Mouse (Mus musculus) midbrain, embryonic 13.5 days (tissue): ENCODE measurements around the gene H2al2a. TPM values are rescaled to one million over a fixed set of nuclear protein-coding genes. Genes with fewer than 3 reads are reported as not detected.

Experiments
- ATAC-seq: fragments of 200-750 bp; cut with Nextera tagmentation; 2 replicates; pipeline ENCODE4 v1.8.0; 2017; ENCODE audit warnings: mild to moderate bottlenecking, moderate TSS enrichment, moderate library complexity
- H3K27ac ChIP-seq: fragments of 300-500 bp; sonication (generic); 2 replicates; pipeline ENCODE4 v1.5.1; 2015; ENCODE audit warnings: inconsistent platforms, mild to moderate bottlenecking, moderate library complexity
- H3K27me3 ChIP-seq: fragments of 300-500 bp; sonication (generic); 2 replicates; pipeline ENCODE4 v1.6.1; 2015; ENCODE audit warnings: mild to moderate bottlenecking, inconsistent platforms
- H3K36me3 ChIP-seq: fragments of 300-500 bp; sonication (generic); 2 replicates; pipeline ENCODE4 v1.6.1; 2015; ENCODE audit warnings: mild to moderate bottlenecking, inconsistent platforms
- H3K4me1 ChIP-seq: fragments of 300-500 bp; sonication (generic); replicated peaks from 2 replicates; pipeline ENCODE4 v1.6.1; 2015; ENCODE audit warnings: inconsistent platforms
- H3K4me2 ChIP-seq: fragments of 300-500 bp; sonication (generic); replicated peaks from 2 replicates; pipeline ENCODE4 v1.6.1; 2015; ENCODE audit warnings: moderate library complexity, mild to moderate bottlenecking, inconsistent platforms
- H3K4me3 ChIP-seq: fragments of 300-500 bp; sonication (generic); replicated peaks from 2 replicates; pipeline ENCODE4 v1.5.1; 2015; ENCODE audit warnings: mild to moderate bottlenecking, inconsistent platforms
- H3K9ac ChIP-seq: fragments of 300-500 bp; sonication (generic); replicated peaks from 2 replicates; pipeline ENCODE4 v1.6.1; 2015; ENCODE audit warnings: mild to moderate bottlenecking, inconsistent platforms
- H3K9me3 ChIP-seq: fragments of 300-500 bp; sonication (generic); 2 replicates; pipeline ENCODE4 v1.6.1; 2016; ENCODE audit warnings: mild to moderate bottlenecking, inconsistent platforms
- WGBS: fragments of 180-500 bp; shearing (Covaris S2); methylation state at CpG from one replicate; pipeline ENCODE4 v1.1.7; 2015; 5-methylcytosine and 5-hydroxymethylcytosine counted together
- polyA plus RNA-seq: library from polyadenylated mRNA; unstranded; fragments of >200 nt; fragmentation: Nextera tagmentation; extraction: Ambion mirVana; gene quantifications from 2 replicates; pipeline ENCODE4 v1.2.1, GENCODE M21; 2015

H2al2a gene
- not detected in 2 replicates for polyA plus RNA-seq

DNA sequence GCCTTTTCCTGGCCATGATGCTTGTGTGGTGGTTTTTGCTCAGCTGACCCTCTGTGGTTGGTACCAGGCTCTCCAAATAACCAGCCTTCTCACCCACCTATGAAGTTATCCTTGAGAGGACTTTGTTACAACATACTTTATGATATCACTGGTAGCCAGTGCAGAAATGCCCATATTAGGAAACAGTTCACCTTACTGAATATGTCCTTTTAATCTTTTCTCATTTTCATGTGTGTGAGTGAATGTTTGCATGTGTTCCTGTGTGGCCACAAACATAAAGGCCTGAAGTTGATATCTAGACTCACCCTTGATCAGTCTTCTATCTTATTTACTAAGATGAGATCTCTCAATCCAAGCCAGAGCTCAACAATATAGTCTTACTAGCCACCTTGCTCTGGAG, at the start of gene H2al2a:
TSS of gene H2al2a (minus strand) at position 101 of the 400 bp plus-strand sequence.
- Histone ChIP-seq H3K9ac (no peak within 1 kb of the TSS), H3K4me3 (no peak within 1 kb of the TSS), H3K4me1 (no peaks in the 10 kb centered on the region), H3K4me2 (no peak within 1 kb of the TSS), H3K27me3 (no peaks in the 10 kb centered on the region), H3K27ac (no peak within 1 kb of the TSS), H3K9me3 (no peaks in the 10 kb centered on the region), H3K36me3 (no peaks in the 10 kb centered on the region)
- ATAC-seq, result no peak

DNA sequence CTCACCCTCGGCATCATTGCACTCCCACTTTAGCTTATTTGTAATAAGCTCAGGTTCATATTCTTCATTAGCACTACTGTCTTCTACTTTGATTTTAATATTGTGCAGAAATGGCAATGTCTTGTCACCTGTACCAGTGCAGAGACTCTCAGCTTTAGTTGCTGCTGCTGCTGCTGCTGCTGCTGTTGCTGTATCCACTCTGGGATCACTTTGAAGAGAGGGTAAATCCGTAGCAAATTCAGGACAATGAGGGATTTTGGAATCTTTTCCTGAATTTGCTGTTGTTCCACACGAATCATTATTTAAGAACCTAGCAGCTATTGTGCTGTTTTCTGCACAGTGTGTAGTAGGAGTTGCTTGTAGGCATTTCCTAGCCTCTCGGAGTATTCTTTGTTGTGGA, 49.4 kb upstream of the H2al2a start:
- H3K4me1 ChIP-seq, result peaks cover 53% of the 10 kb centered on the region
- no peaks in the 10 kb centered on the region for H3K36me3 ChIP-seq
- H3K4me3 ChIP-seq, result peak overlapping the region; percentile 91

DNA sequence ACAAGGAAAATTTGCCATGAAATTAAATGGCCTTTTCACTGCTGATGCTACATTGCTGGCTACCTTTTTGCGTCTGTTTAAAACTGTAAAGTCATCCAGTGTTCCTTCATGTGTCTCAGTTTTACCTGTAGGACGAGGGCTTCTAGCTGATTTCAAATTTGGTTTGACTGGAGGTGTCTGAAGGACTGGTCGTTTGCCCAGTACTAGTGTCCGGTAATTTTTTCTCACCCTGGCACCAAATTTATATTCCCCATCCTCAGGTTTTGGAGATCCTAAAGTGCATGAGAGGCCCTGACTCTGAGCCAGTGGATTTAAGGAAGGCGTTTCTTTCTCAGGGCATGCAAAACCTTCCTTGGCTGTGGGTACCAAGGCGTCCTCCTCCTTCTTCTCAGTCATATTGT, 49.0 kb upstream of the H2al2a start:
- Histone ChIP-seq H3K4me2 (peak overlapping the region; percentile 84), H3K9me3 (no peaks in the 10 kb centered on the region), H3K4me1 (peaks cover 54% of the 10 kb centered on the region), H3K4me3 (peak overlapping the region; percentile 91), H3K36me3 (no peaks in the 10 kb centered on the region), H3K27ac (peak overlapping the region; percentile 100), H3K9ac (peak overlapping the region; percentile 100), H3K27me3 (no peaks in the 10 kb centered on the region)
- WGBS, result 2% methylated on average over 6 of the region's 6 CpGs
- ATAC-seq, result no peak

More for the DNA sequence above, 49.4 kb upstream of the H2al2a start:
- Histone ChIP-seq H3K27ac (peak overlapping the region; percentile 100), H3K9ac (peak overlapping the region; percentile 100), H3K9me3 (no peaks in the 10 kb centered on the region), H3K4me2 (peak overlapping the region; percentile 84), H3K27me3 (no peaks in the 10 kb centered on the region)
- under 1% methylated on average over 4 of the region's 4 CpGs for WGBS
- ATAC-seq, result no peak

DNA sequence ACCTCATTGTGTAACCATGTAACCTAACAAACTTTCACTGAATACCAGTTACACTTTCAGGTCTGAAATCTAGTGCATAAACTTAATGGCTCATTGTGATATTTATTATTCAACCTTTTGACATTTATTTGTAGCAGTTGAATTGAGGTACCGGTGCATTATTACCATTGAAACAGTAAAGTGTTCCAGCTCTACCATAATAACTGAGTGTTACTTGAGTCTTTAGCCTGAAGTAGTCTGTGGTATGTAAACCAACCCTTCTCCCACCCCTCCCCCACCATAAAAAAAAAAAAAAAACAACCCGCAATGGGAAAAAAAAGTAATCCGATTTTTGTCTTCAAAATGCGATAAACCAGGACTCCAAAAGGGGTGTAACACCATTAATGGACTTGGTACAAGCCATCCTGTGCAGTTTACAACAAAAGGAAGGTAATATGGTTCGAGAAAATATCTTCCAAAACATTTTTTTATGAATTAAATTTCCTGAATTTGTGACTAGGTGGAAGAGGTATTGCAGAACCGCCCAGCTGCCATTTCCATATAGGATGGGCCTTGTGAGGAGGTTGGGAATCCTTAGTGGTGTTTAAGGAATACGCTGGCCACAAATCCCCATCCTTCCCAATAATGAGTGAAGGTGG, 48.5 kb upstream of the H2al2a start:
- H3K27ac ChIP-seq, result peak overlapping the region; percentile 100
- no peaks in the 10 kb centered on the region for H3K27me3 ChIP-seq
- no peak for ATAC-seq
- peak overlapping the region; percentile 84 for H3K4me2 ChIP-seq
- no peaks in the 10 kb centered on the region for H3K9me3 ChIP-seq
- WGBS, result 2% methylated on average over 7 of the region's 7 CpGs
- peak overlapping the region; percentile 91 for H3K4me3 ChIP-seq
- H3K4me1 ChIP-seq, result peaks cover 54% of the 10 kb centered on the region
- no peaks in the 10 kb centered on the region for H3K36me3 ChIP-seq
- H3K9ac ChIP-seq, result peak overlapping the region; percentile 100

DNA sequence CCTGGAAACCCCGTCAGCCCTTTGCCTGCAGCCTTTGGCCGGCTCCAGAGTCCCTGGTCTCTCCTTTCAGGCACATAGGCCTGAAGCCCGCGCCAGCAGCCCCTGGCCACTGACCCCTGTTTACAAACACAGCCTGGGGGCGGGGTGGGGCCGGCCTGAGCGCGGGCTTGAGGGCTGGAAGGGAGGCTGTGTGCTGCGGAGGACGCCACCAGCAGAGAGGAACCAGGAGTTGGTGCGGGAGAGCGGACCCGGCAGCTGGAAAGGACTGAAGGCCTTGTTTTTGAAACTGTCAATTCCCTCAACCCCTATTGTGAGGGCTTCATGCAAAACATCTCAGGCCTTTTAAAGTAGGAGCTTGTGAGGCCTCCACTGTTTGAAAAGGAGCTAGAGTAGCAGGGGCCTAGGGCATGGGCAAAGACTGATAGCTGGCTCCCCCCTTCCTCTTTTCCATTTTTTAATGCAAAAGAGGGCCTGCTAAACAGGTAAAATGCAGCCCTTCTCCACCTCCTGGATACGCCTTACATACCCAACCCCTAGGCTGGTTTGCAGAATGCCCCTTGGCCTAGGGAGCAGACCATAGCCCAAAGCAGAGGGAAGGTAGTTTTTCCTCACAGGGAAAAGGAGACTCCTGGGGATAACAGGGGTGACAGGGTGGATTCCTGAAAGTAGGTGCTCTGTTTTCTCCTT, 44.6 kb upstream of the H2al2a start:
- H3K9me3 ChIP-seq, result no peaks in the 10 kb centered on the region
- peaks cover 71% of the 10 kb centered on the region for H3K4me1 ChIP-seq
- H3K27me3 ChIP-seq, result no peaks in the 10 kb centered on the region
- WGBS, result under 1% methylated on average over 14 of the region's 14 CpGs
- peak overlapping the region; percentile 83 for H3K4me2 ChIP-seq
- peak overlapping the region; percentile 92 for H3K9ac ChIP-seq
- peak overlapping the region; percentile 98 for H3K27ac ChIP-seq
- ATAC-seq, result peak; percentile 86
- H3K4me3 ChIP-seq, result peak overlapping the region; percentile 91
- no peaks in the 10 kb centered on the region for H3K36me3 ChIP-seq

DNA sequence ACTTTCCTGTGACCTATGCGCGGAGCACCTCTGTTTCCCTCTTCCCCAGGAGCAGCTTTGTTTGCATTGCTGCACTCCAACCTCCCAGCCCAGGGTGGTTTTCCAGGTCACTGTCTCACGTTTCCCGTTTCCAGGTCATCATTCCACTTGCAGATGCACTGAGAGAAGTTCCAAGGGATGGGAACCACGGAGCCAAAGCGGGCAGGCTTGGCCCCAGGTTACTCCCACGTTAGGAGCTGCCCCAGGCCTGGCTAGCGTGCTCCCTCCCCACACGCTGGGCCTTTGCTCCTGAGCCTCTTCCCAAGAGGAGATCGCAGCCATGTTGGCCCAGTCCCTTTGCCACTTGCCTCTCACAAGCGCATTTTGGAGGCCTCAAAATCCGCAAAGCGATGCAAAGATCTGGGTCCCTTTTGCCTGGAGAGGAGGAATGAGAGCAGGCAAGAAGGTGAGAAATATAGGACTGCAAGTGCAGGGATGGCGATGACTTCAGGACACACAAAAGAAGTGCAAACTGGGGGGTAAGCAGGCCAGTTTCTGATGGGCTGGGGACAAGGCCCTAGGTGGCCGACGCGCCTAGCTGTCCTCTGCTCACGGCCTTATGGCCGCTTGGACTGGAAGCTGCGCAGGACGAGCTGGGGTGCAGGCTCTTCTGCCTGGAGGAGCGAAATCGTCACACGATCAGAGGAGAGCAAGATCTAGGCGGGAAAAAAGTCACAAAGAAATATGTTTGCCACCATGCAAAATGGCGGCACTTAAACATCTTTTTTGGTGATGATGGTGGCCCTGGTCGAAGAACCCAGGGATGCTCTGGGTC, 43.8 kb upstream of the H2al2a start:
- Histone ChIP-seq H3K9me3 (no peaks in the 10 kb centered on the region), H3K27me3 (no peaks in the 10 kb centered on the region), H3K36me3 (no peaks in the 10 kb centered on the region), H3K4me3 (peak overlapping the region; percentile 91), H3K4me2 (peak overlapping the region; percentile 83), H3K4me1 (peaks cover 73% of the 10 kb centered on the region), H3K27ac (peak overlapping the region; percentile 98), H3K9ac (peak overlapping the region; percentile 92)
- 2% methylated on average over 27 of the region's 27 CpGs for WGBS
- ATAC-seq, result peak; percentile 29; the same call in 1 of the 2 replicates

DNA sequence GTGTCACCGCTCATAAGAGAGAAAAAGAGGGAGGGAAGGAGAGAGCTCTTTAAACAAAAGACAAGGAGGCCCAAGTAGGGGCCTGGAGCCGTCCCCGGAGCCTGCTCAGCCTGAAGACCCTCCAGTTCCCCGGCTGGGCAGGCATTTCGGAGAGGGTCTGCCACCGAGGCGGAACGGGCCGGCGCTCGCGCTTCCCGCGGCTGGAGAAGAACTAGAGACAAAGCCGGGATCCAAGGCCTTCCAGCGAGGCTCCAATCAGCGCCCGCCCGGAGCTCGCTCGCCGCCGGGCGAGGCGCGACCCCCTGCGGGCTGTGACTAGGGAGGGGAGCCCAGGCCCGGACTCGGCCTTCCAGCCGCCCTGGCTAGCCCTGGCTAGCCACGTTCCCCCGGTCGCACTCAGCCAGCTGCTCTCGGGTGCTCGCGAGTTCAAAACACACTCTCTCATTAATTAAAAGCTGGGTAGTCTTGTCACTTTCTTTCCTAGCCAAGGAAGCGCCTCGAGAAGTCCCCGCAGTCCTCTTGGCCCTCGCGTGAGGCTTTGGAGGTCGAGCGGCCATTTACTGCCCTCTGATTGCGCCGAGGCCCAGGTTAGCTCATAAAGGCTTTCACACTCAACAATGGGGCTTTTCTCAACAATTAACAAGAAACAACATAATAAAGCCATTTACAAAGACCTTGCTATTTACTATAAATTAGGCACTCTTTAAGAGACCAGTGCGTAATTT, 43.0 kb upstream of the H2al2a start:
- H3K9me3 ChIP-seq, result no peaks in the 10 kb centered on the region
- WGBS, result 1% methylated on average over 46 of the region's 46 CpGs
- no peaks in the 10 kb centered on the region for H3K36me3 ChIP-seq
- peak overlapping the region; percentile 91 for H3K4me3 ChIP-seq
- H3K4me1 ChIP-seq, result peaks cover 79% of the 10 kb centered on the region
- peak overlapping the region; percentile 92 for H3K9ac ChIP-seq
- peak; percentile 76 for ATAC-seq
- peak overlapping the region; percentile 83 for H3K4me2 ChIP-seq
- H3K27me3 ChIP-seq, result no peaks in the 10 kb centered on the region
- peak overlapping the region; percentile 98 for H3K27ac ChIP-seq

DNA sequence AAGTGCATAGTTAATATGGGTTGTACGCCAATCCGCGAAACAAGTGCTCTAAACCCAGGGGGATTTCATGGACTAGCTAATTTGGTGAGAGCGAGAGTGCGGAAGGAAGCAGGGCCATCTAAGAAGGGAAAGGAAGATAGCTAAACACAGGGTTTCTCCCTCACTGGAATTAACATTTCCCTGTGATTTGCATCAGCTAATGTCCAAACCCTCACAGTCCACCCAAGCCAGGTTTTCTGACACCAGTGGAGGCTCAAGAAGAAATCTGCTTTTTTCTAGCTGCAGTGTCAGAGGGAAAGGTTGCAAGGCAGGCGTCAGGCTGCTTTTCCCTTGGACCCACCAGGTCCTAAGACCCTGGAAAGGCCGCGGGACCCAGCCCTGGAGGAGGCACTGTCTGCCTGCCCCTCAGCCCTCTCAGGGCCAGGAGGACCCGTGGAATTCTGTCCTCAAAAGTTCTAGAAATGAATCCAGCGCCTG, 42.2 kb upstream of the H2al2a start:
- peak; percentile 5; the same call in 1 of the 2 replicates for ATAC-seq
- peak overlapping the region; percentile 83 for H3K4me2 ChIP-seq
- no peaks in the 10 kb centered on the region for H3K27me3 ChIP-seq
- H3K4me1 ChIP-seq, result peaks cover 79% of the 10 kb centered on the region
- H3K36me3 ChIP-seq, result no peaks in the 10 kb centered on the region
- WGBS, result 8% methylated on average over 10 of the region's 10 CpGs
- H3K9me3 ChIP-seq, result no peaks in the 10 kb centered on the region
- peak overlapping the region; percentile 92 for H3K9ac ChIP-seq
- H3K4me3 ChIP-seq, result peak overlapping the region; percentile 91
- peak overlapping the region; percentile 98 for H3K27ac ChIP-seq

DNA sequence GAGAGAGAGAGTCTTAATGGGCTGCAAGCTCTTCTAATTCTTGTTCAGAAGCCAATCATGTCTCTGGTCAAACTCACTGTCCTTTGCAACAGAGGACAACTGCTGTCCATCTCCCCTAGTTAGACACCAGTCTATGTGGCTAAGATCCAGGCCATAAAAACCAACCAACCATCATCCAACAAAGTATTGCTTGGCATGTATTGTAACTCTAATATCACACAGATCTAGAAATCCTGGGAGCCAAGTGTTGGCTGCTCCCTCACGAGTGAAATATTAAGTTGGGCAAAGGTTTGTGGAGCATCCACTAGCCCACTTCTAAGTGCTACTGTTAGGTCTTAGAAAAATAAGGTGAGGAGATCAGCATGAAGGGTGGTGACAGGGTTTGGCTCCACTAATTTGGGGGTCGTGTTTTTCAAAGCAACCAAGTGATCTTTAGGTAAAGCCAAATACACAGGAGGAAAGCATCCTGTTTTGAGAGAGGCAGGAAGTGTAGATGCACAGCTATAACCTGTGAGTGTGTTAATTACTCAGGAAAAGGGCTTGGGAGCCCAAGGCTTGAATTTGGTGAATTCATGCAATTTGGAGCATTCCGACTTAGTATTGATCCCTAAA, 41.5 kb upstream of the H2al2a start:
- no peak for ATAC-seq
- peak overlapping the region; percentile 91; the same call in 1 of the 2 replicates for H3K4me3 ChIP-seq
- H3K9ac ChIP-seq, result 0 out of 2 replicates have a peak overlapping the region, but pooled peaks have one; percentile 92
- H3K9me3 ChIP-seq, result no peaks in the 10 kb centered on the region
- H3K4me1 ChIP-seq, result peaks cover 82% of the 10 kb centered on the region
- H3K27ac ChIP-seq, result no peak overlapping the region; the same call in 1 of the 2 replicates
- no peaks in the 10 kb centered on the region for H3K36me3 ChIP-seq
- H3K4me2 ChIP-seq, result peak overlapping the region; percentile 83
- 40% methylated on average over 3 of the region's 3 CpGs for WGBS
- H3K27me3 ChIP-seq, result no peaks in the 10 kb centered on the region

DNA sequence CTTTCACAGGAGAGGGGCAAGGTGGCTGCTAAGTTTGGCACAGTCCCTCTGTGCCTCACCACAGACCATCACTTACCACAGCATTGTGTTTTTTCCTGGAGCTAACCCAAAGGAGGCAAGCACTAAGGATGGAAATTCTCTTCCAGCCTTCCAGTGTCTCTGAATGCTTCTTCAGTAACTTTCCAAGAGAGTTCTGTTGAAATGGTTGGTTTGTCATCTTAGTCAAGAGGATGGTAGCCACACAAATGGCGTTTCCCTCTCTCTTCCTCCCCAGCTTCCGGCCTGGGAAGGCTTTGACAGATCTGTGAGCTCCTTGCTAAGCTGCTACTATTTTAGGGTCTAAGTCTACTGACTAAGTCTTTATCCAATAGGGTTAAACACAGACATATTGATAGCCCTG, 40.7 kb upstream of the H2al2a start, which contains the start of gene A930004D18Rik:
TSS of gene A930004D18Rik (minus strand) at position 247 of the 400 bp plus-strand sequence.
- Histone ChIP-seq H3K36me3 (no peaks in the 10 kb centered on the region), H3K27ac (no peak within 1 kb of the TSS; the same call in 1 of the 2 replicates), H3K4me2 (peak within 1 kb of the TSS; percentile 83), H3K4me3 (peak within 1 kb of the TSS; percentile 91; the same call in 1 of the 2 replicates), H3K4me1 (peaks cover 82% of the 10 kb centered on the region), H3K27me3 (no peaks in the 10 kb centered on the region), H3K9ac (0 out of 2 replicates have a peak within 1 kb of the TSS, but pooled peaks have one; percentile 92), H3K9me3 (no peaks in the 10 kb centered on the region)
- no peak for ATAC-seq
- WGBS, result 68% methylated on average over 2 of the region's 2 CpGs
